Mouse (Mus musculus) splenic B cell, adult 2 months (primary cell): Measurements from ENCODE around the gene Zc3h6.
A peak's percentile ranks its signal among the peaks of the same experiment; 100 is the strongest.

Experiments
- DNase-seq: peaks from one replicate; pipeline ENCODE4 v3.0.0-alpha.2; 2011; ENCODE audit warnings: low read depth, low spot score
- H3K27me3 ChIP-seq: 2 replicates; pipeline ENCODE4 v1.6.1; 2012; ENCODE audit warnings: mild to moderate bottlenecking, low read length, moderate library complexity, mixed read lengths; ENCODE audit not compliant: control insufficient read depth, poor library complexity, insufficient read depth, severe bottlenecking
- H3K36me3 ChIP-seq: 2 replicates; pipeline ENCODE4 v1.6.1; 2012; ENCODE audit warnings: mild to moderate bottlenecking, low read length, moderate library complexity, mixed read lengths; ENCODE audit not compliant: control insufficient read depth, poor library complexity, insufficient read depth, severe bottlenecking

Gene Zc3h6

GRCm38 (mm10) chr2:129055741-129056140 lies 88.5 kb downstream of the Zc3h6 start:
- Histone ChIP-seq H3K27me3 (no peaks in the 10 kb centered on the region), H3K36me3 (no peaks in the 10 kb centered on the region)
- no peak for DNase-seq

- Histone ChIP-seq H3K27me3 (no peaks in the 10 kb centered on the region), H3K36me3 (no peaks in the 10 kb centered on the region)
- DNase-seq: peak; percentile 55
Measured at GRCm38 (mm10) chr2:129056597-129056996, 89.4 kb downstream of the Zc3h6 start.

- H3K27me3 ChIP-seq: no peaks in the 10 kb centered on the region
- DNase-seq: no peak
- H3K36me3 ChIP-seq: no peaks in the 10 kb centered on the region
Measured at GRCm38 (mm10) chr2:129057256-129057655, 90.1 kb downstream of the Zc3h6 start.

GRCm38 (mm10) chr2:129057920-129058361 lies 90.7 kb downstream of the Zc3h6 start:
- no peak for DNase-seq
- Histone ChIP-seq H3K36me3 (no peaks in the 10 kb centered on the region), H3K27me3 (no peaks in the 10 kb centered on the region)

GRCm38 (mm10) chr2:129061456-129062059 lies 94.4 kb downstream of the Zc3h6 start:
- Histone ChIP-seq H3K27me3 (no peaks in the 10 kb centered on the region), H3K36me3 (no peaks in the 10 kb centered on the region)
- DNase-seq: no peak

GRCm38 (mm10) chr2:129065437-129066282 lies 98.5 kb downstream of the Zc3h6 start, which contains the start of gene Ttl:
TSS of gene Ttl (plus strand) at chr2:129065942.
- DNase-seq: peak; percentile 79
- Histone ChIP-seq H3K36me3 (no peaks in the 10 kb centered on the region), H3K27me3 (no peaks in the 10 kb centered on the region)

- H3K36me3 ChIP-seq: no peaks in the 10 kb centered on the region
- H3K27me3 ChIP-seq: no peaks in the 10 kb centered on the region
- peak; percentile 36 for DNase-seq
Measured at GRCm38 (mm10) chr2:129066326-129066725, 99.1 kb downstream of the Zc3h6 start.
